Mouse (Mus musculus): ENCODE results near the gene Dffa. TPM values are rescaled to one million over a fixed set of nuclear protein-coding genes. Genes with fewer than 3 reads are reported as not detected.
"Not testable (repeated sequence)": the region's sequence is repeated elsewhere in the genome, so short reads cannot be mapped to it uniquely, and the experiment has no call there.

The Dffa gene
- total and polyA plus RNA-seq, 3 experiments, result 12.6 to 23.1 (median 12.7) TPM

GRCm38 (mm10) chr4:149101456-149101855, 2.5 kb upstream of the Dffa start:
- DNase-seq (ENCODE audit: low spot score) (no peak), ATAC-seq (ENCODE audit: extremely low read depth, insufficient number of reproducible peaks, low FRiP score, poor library complexity, severe bottlenecking) (no peak)
- no peak overlapping the region for H3K4me3 ChIP-seq (ENCODE audit: low read depth, low read length)
- no peaks in the 10 kb centered on the region for H3K27me3 ChIP-seq (ENCODE audit: insufficient read depth, low read length)
- H3K9me3 ChIP-seq (replicated peaks), result no peaks in the 10 kb centered on the region
- H3K4me1 ChIP-seq (ENCODE audit: insufficient read depth, low read depth, low read length), result peaks cover 41% of the 10 kb centered on the region
- peaks cover 14% of the 10 kb centered on the region for H3K36me3 ChIP-seq (replicated peaks)
- TF ChIP-seq TAL1 (conservative IDR thresholded peaks at IDR 0.05; ENCODE audit: low read depth, low read length), result no peak
- no peak for TF ChIP-seq GATA2 (IDR thresholded peaks at IDR 0.05; ENCODE audit: borderline replicate concordance, low read depth, low read length)

- H3K4me1 ChIP-seq (ENCODE audit: insufficient read depth, low read depth, low read length), result peaks cover 14% of the 10 kb centered on the region
- not testable (repeated sequence) for H3K9me3 ChIP-seq (replicated peaks); H3K4me3 ChIP-seq (ENCODE audit: low read depth, low read length); H3K27me3 ChIP-seq (ENCODE audit: insufficient read depth, low read length); DNase-seq (ENCODE audit: low spot score)
- peaks cover 75% of the 10 kb centered on the region for H3K36me3 ChIP-seq (replicated peaks)
- ATAC-seq (ENCODE audit: extremely low read depth, insufficient number of reproducible peaks, low FRiP score, poor library complexity, severe bottlenecking), result peak; percentile 34
These were observed 16.1 kb downstream of the Dffa start for GRCm38 (mm10) chr4:149119978-149120562.

GRCm38 (mm10) chr4:149123432-149123831, 19.5 kb downstream of the Dffa start:
- no peaks in the 10 kb centered on the region for H3K27me3 ChIP-seq (ENCODE audit: insufficient read depth, low read length)
- peaks cover 14% of the 10 kb centered on the region for H3K4me1 ChIP-seq (ENCODE audit: insufficient read depth, low read depth, low read length)
- ATAC-seq (ENCODE audit: extremely low read depth, insufficient number of reproducible peaks, low FRiP score, poor library complexity, severe bottlenecking), result no peak
- no peaks in the 10 kb centered on the region for H3K9me3 ChIP-seq (replicated peaks)
- no peak overlapping the region for H3K4me3 ChIP-seq (ENCODE audit: low read depth, low read length)
- no peak for TF ChIP-seq GATA2 (IDR thresholded peaks at IDR 0.05; ENCODE audit: borderline replicate concordance, low read depth, low read length)
- no peak for TF ChIP-seq TAL1 (conservative IDR thresholded peaks at IDR 0.05; ENCODE audit: low read depth, low read length)
- no peak for TF ChIP-seq POLR2AphosphoS5 (IDR thresholded peaks at IDR 0.05; ENCODE audit: insufficient replicate concordance, low read depth, low read length)
- TF ChIP-seq CTCF (IDR thresholded peaks at IDR 0.05; ENCODE audit: low read depth, low read length), result no peak
- TF ChIP-seq GATA1 (IDR thresholded peaks at IDR 0.05; ENCODE audit: borderline replicate concordance, low read length), result no peak
- H3K36me3 ChIP-seq (replicated peaks), result peaks cover 78% of the 10 kb centered on the region
- no peak for DNase-seq (ENCODE audit: low spot score)

GRCm38 (mm10) chr4:149125341-149126114, 21.6 kb downstream of the Dffa start:
- no peak for DNase-seq (ENCODE audit: low spot score)
- Histone ChIP-seq H3K9me3 (replicated peaks) (no peaks in the 10 kb centered on the region), H3K36me3 (replicated peaks) (peaks cover 83% of the 10 kb centered on the region), H3K4me3 (ENCODE audit: low read depth, low read length) (no peak overlapping the region), H3K4me1 (ENCODE audit: insufficient read depth, low read depth, low read length) (no peaks in the 10 kb centered on the region; the same call in 1 of the 2 replicates), H3K27me3 (ENCODE audit: insufficient read depth, low read length) (no peaks in the 10 kb centered on the region)
- TF ChIP-seq GATA1 (IDR thresholded peaks at IDR 0.05; ENCODE audit: borderline replicate concordance, low read length) (no peak), POLR2AphosphoS5 (IDR thresholded peaks at IDR 0.05; ENCODE audit: insufficient replicate concordance, low read depth, low read length) (no peak), TAL1 (conservative IDR thresholded peaks at IDR 0.05; ENCODE audit: low read depth, low read length) (no peak), CTCF (IDR thresholded peaks at IDR 0.05; ENCODE audit: low read depth, low read length) (no peak), GATA2 (IDR thresholded peaks at IDR 0.05; ENCODE audit: borderline replicate concordance, low read depth, low read length) (no peak)
- no peak for ATAC-seq (ENCODE audit: extremely low read depth, insufficient number of reproducible peaks, low FRiP score, poor library complexity, severe bottlenecking)

- no peak for TF ChIP-seq TAL1 (conservative IDR thresholded peaks at IDR 0.05; ENCODE audit: low read depth, low read length)
- no peak for TF ChIP-seq CTCF (IDR thresholded peaks at IDR 0.05; ENCODE audit: low read depth, low read length)
- no peak for TF ChIP-seq GATA2 (IDR thresholded peaks at IDR 0.05; ENCODE audit: borderline replicate concordance, low read depth, low read length)
- TF ChIP-seq POLR2AphosphoS5 (IDR thresholded peaks at IDR 0.05; ENCODE audit: insufficient replicate concordance, low read depth, low read length), result no peak
- no peak for TF ChIP-seq GATA1 (IDR thresholded peaks at IDR 0.05; ENCODE audit: borderline replicate concordance, low read length)
- Histone ChIP-seq H3K4me1 (ENCODE audit: insufficient read depth, low read depth, low read length) (no peaks in the 10 kb centered on the region; the same call in 1 of the 2 replicates), H3K36me3 (replicated peaks) (peaks cover 86% of the 10 kb centered on the region)
These were observed 22.2 kb downstream of the Dffa start for GRCm38 (mm10) chr4:149126115-149126509.

GRCm38 (mm10) chr4:149126663-149127062, 22.7 kb downstream of the Dffa start, which contains the start of gene Cort:
Gene Cort, minus strand, starts transcription at chr4:149126763.
- Histone ChIP-seq H3K4me1 (ENCODE audit: insufficient read depth, low read depth, low read length) (no peaks in the 10 kb centered on the region; the same call in 1 of the 2 replicates), H3K36me3 (replicated peaks) (peaks cover 88% of the 10 kb centered on the region), H3K27me3 (ENCODE audit: insufficient read depth, low read length) (no peaks in the 10 kb centered on the region), H3K9me3 (replicated peaks) (no peaks in the 10 kb centered on the region), H3K4me3 (ENCODE audit: low read depth, low read length) (no peak within 1 kb of the TSS)
- DNase-seq (ENCODE audit: low spot score) (no peak), ATAC-seq (ENCODE audit: extremely low read depth, insufficient number of reproducible peaks, low FRiP score, poor library complexity, severe bottlenecking) (no peak)
- no peak for TF ChIP-seq POLR2AphosphoS5 (IDR thresholded peaks at IDR 0.05; ENCODE audit: insufficient replicate concordance, low read depth, low read length)
- no peak for TF ChIP-seq GATA2 (IDR thresholded peaks at IDR 0.05; ENCODE audit: borderline replicate concordance, low read depth, low read length)
- TF ChIP-seq CTCF (IDR thresholded peaks at IDR 0.05; ENCODE audit: low read depth, low read length), result no peak
- TF ChIP-seq TAL1 (conservative IDR thresholded peaks at IDR 0.05; ENCODE audit: low read depth, low read length), result no peak

More at GRCm38 (mm10) chr4:149126115-149126509, 22.2 kb downstream of the Dffa start:
- no peak for DNase-seq (ENCODE audit: low spot score)
- Histone ChIP-seq H3K27me3 (ENCODE audit: insufficient read depth, low read length) (no peaks in the 10 kb centered on the region), H3K4me3 (ENCODE audit: low read depth, low read length) (no peak overlapping the region), H3K9me3 (replicated peaks) (no peaks in the 10 kb centered on the region)
- ATAC-seq (ENCODE audit: extremely low read depth, insufficient number of reproducible peaks, low FRiP score, poor library complexity, severe bottlenecking), result no peak

Measured in G1E (cell line).